9 mouse cellular contexts compared by ENCODE assay signal in genomic region chr8:69893863-69894262, GRCm38 (mm10). TPM values are rescaled to one million over a fixed set of nuclear protein-coding genes. Genes with fewer than 3 reads are reported as not detected.
A peak's percentile ranks its signal among the peaks of the same experiment; 100 is the strongest.
DNase-seq lines count a peak whose midpoint lies in the region; ATAC-seq and TF ChIP-seq lines count a peak whose summit lies in the region.
"Had no signal": no experiment of that assay in that cellular context is flagged by ENCODE, and none has a peak within 500 bp of the region (broad histone marks: within the 10 kb centered on the region; RNA-seq: fewer than 3 reads in every experiment).

No protein-coding gene starts in this region.

- peaks cover 3% of the 10 kb centered on the region; the same call in 1 of the 2 replicates for H3K27me3 ChIP-seq in G1E (ENCODE audit: insufficient read depth, low read length)
- peaks cover 19% of the 10 kb centered on the region for H3K27me3 ChIP-seq in forebrain, embryonic 14.5 days (replicated peaks; ENCODE audit: control insufficient read depth, insufficient read depth, low read length)

- peaks cover 85% of the 10 kb centered on the region for H3K36me3 ChIP-seq in G1E (replicated peaks)
- H3K36me3 ChIP-seq in forebrain, embryonic 14.5 days (ENCODE audit: control insufficient read depth, insufficient read depth, low read length): peaks cover 17% of the 10 kb centered on the region

- no peak overlapping the region for H3K4me2 ChIP-seq in forebrain, embryonic 14.5 days (ENCODE audit: low read length)

- H3K4me3 ChIP-seq in layer of hippocampus, adult 2 months: no peak overlapping the region
- H3K4me3 ChIP-seq in G1E (ENCODE audit: low read depth, low read length): no peak overlapping the region
- H3K4me3 ChIP-seq in forebrain, embryonic 14.5 days (ENCODE audit: low read depth, low read length): no peak overlapping the region
- H3K4me3 ChIP-seq: erythroblast, embryonic 14.5 days had no signal

- peaks cover 4% of the 10 kb centered on the region for H3K9me3 ChIP-seq in G1E (replicated peaks)
- no peaks in the 10 kb centered on the region for H3K9me3 ChIP-seq in forebrain, embryonic 14.5 days (replicated peaks; ENCODE audit: control insufficient read depth, low read length)

- no peak overlapping the region for H3K9ac ChIP-seq in forebrain, embryonic 14.5 days (ENCODE audit: low read length)

- no peak for ATAC-seq in G1E (ENCODE audit: extremely low read depth, insufficient number of reproducible peaks, low FRiP score, poor library complexity, severe bottlenecking)
- no peak; the same call in 1 of the 2 replicates for ATAC-seq in forebrain, embryonic 14.5 days

- TF ChIP-seq CTCF in layer of hippocampus, adult 2 months (conservative IDR thresholded peaks at IDR 0.05): peak; percentile 80
- TF ChIP-seq CTCF in G1E (IDR thresholded peaks at IDR 0.05; ENCODE audit: low read depth, low read length): peak; percentile 50; the same call in 1 of the 2 replicates

- peaks cover 22% of the 10 kb centered on the region for H3K4me1 ChIP-seq in G1E (ENCODE audit: insufficient read depth, low read depth, low read length)
- no peaks in the 10 kb centered on the region; the same call in 1 of the 2 replicates for H3K4me1 ChIP-seq in forebrain, embryonic 14.5 days (ENCODE audit: control insufficient read depth, insufficient read depth, low read length)

- intact Hi-C loops in left cerebral cortex, postnatal 25 days (cut with DNase I): no loop called here

- peak in 1 of 2 experiments; percentile 68 for DNase-seq in layer of hippocampus, adult 2 months (ENCODE audit: low spot score in 2 of 2)
- DNase-seq in layer of hippocampus, postnatal 36 days: no peak
- DNase-seq in G1E (ENCODE audit: low spot score) (peak; percentile 74), MN1 (ENCODE audit: low spot score) (no peak)
- peak; percentile 52 for DNase-seq in cerebellum, adult 11-12 months
- DNase-seq in forebrain, embryonic 14.5 days (ENCODE audit: low spot score): peak; percentile 67
- DNase-seq in left cerebral cortex, postnatal 25 days (ENCODE audit: low spot score in 2 of 2): peak; percentile 48 to 56
- DNase-seq in mesoderm, embryonic 11.5 days (ENCODE audit: low read depth, low spot score): peak; percentile 77

- H3K27ac ChIP-seq in layer of hippocampus, adult 2 months: peak overlapping the region; percentile 2; the same call in 1 of the 2 replicates
- no peak overlapping the region for H3K27ac ChIP-seq in forebrain, embryonic 14.5 days (ENCODE audit: low read depth, low read length)

- WGBS in forebrain, embryonic 14.5 days: 22% methylated on average over 17 of the region's 17 CpGs

RNA-seq across cellular contexts. Expression of gene Cilp2, which starts 6.4 kb away (rescaled TPM):
- total RNA-seq in layer of hippocampus, adult 2 months (2021): under 1 TPM; 0.69 to 0.72 TPM
- total RNA-seq in layer of hippocampus, postnatal 36 days (2021): under 1 TPM; 0.86 to 0.92 TPM
- total RNA-seq in G1E (2014; fragmentation: Nextera tagmentation): not detected in 2 replicates
- under 0.01 TPM in 1 of 2 replicates, not detected in the other for total RNA-seq in G1E (2017)
- 0.01 and 0.03 TPM in 2 replicates for polyA plus RNA-seq in G1E (2012)
- polyA plus RNA-seq in forebrain, embryonic 14.5 days (2014; fragmentation: Nextera tagmentation; extraction: Ambion mirVana): 2.0 and 2.6 TPM in 2 replicates
- 1 to 10 TPM in 1 of 2 experiments, under 1 TPM in 1; 0.76 to 1.1 TPM for total RNA-seq in left cerebral cortex, postnatal 25 days (2021)
- polyA plus RNA-seq: erythroblast, embryonic 14.5 days had no signal

RNA-seq across cellular contexts. Expression of gene Tssk6, which starts 8.1 kb away (rescaled TPM):
- total RNA-seq in layer of hippocampus, adult 2 months (2021): under 1 TPM in 1 of 2 experiments, not detected in 1; 0.64 TPM
- under 1 TPM in 1 of 2 experiments, not detected in 1; 0.76 TPM for total RNA-seq in layer of hippocampus, postnatal 36 days (2021)
- not detected in 2 replicates for total RNA-seq in G1E (2014; fragmentation: Nextera tagmentation)
- total RNA-seq in G1E (2017): 0.22 TPM in 1 of 2 replicates, not detected in the other
- polyA plus RNA-seq in G1E (2012): 0.12 and 0.15 TPM in 2 replicates
- 2.5 and 3.1 TPM in 2 replicates for polyA plus RNA-seq in forebrain, embryonic 14.5 days (2014; fragmentation: Nextera tagmentation; extraction: Ambion mirVana)
- under 1 TPM; 0.53 to 0.66 TPM for total RNA-seq in left cerebral cortex, postnatal 25 days (2021)

RNA-seq across cellular contexts. Expression of gene Ndufa13, which starts 8.5 kb away (rescaled TPM):
- 100 to 1,000 TPM; 154 to 157 TPM for total RNA-seq in layer of hippocampus, adult 2 months (2021)
- total RNA-seq in layer of hippocampus, postnatal 36 days (2021): 100 to 1,000 TPM; 154 to 159 TPM
- total RNA-seq in G1E (2014; fragmentation: Nextera tagmentation): 64.6 and 85.0 TPM in 2 replicates
- 111 and 124 TPM in 2 replicates for total RNA-seq in G1E (2017)
- 119 and 158 TPM in 2 replicates for polyA plus RNA-seq in G1E (2012)
- polyA plus RNA-seq in forebrain, embryonic 14.5 days (2014; fragmentation: Nextera tagmentation; extraction: Ambion mirVana): 180 and 216 TPM in 2 replicates
- total RNA-seq in left cerebral cortex, postnatal 25 days (2021): 100 to 1,000 TPM; 153 to 154 TPM

RNA-seq across cellular contexts. Expression of gene Yjefn3, which starts 8.6 kb away (rescaled TPM):
- 10 to 100 TPM; 29.3 to 32.5 TPM for total RNA-seq in layer of hippocampus, adult 2 months (2021)
- 10 to 100 TPM; 32.3 to 36.3 TPM for total RNA-seq in layer of hippocampus, postnatal 36 days (2021)
- total RNA-seq in G1E (2014; fragmentation: Nextera tagmentation) (7.3 TPM in 1 of 2 replicates, not detected in the other), G1E (2017) (2.1 TPM in 2 replicates)
- 1.8 and 2.3 TPM in 2 replicates for polyA plus RNA-seq in G1E (2012)
- polyA plus RNA-seq in forebrain, embryonic 14.5 days (2014; fragmentation: Nextera tagmentation; extraction: Ambion mirVana): 9.9 and 10.0 TPM in 2 replicates
- total RNA-seq in left cerebral cortex, postnatal 25 days (2021): 10 to 100 TPM; 21.6 to 23.7 TPM

Comparison
In these comparisons a context has a peak if more than half of its experiments do, and no peak if none do; other contexts are left out.
1. DNase-seq: peak in G1E (single experiment), cerebellum, adult 11-12 months (single experiment), forebrain, embryonic 14.5 days (single experiment), left cerebral cortex, postnatal 25 days (2 of 2) and mesoderm, embryonic 11.5 days (single experiment); none in layer of hippocampus, postnatal 36 days (0 of 2) and MN1 (single experiment).